Mouse (Mus musculus) adrenal gland (tissue): ENCODE data around the gene Baz2a.
"Not testable (repeated sequence)": the region's sequence is repeated elsewhere in the genome, so short reads cannot be mapped to it uniquely, and the experiment has no call there.

Experiments used
- intact Hi-C: fragments of 180-260 bp; cut with DNase I; formaldehyde crosslinking; loops from one replicate; pipeline ENCODE4 v1.15.1; 2025
- long read RNA-seq, 2 experiments: library from polyadenylated mRNA; unstranded; transcript quantifications; one replicate each; pipeline ENCODE4 v2.0.0; 2020; ENCODE audit warnings: borderline replicate concordance in 1 of 2; ENCODE audit not compliant: insufficient replicate concordance in 1 of 2

The Baz2a gene
- long read RNA-seq, experiment 1, partial matches to known transcripts: 0 of 3 reads
- long read RNA-seq, experiment 1, other reads (novel, unspliced or antisense): 3 of 3 reads
- long read RNA-seq, experiment 2, partial matches to known transcripts: 2 of 12 reads
- long read RNA-seq, experiment 2, other reads (novel, unspliced or antisense): 10 of 12 reads

DNA sequence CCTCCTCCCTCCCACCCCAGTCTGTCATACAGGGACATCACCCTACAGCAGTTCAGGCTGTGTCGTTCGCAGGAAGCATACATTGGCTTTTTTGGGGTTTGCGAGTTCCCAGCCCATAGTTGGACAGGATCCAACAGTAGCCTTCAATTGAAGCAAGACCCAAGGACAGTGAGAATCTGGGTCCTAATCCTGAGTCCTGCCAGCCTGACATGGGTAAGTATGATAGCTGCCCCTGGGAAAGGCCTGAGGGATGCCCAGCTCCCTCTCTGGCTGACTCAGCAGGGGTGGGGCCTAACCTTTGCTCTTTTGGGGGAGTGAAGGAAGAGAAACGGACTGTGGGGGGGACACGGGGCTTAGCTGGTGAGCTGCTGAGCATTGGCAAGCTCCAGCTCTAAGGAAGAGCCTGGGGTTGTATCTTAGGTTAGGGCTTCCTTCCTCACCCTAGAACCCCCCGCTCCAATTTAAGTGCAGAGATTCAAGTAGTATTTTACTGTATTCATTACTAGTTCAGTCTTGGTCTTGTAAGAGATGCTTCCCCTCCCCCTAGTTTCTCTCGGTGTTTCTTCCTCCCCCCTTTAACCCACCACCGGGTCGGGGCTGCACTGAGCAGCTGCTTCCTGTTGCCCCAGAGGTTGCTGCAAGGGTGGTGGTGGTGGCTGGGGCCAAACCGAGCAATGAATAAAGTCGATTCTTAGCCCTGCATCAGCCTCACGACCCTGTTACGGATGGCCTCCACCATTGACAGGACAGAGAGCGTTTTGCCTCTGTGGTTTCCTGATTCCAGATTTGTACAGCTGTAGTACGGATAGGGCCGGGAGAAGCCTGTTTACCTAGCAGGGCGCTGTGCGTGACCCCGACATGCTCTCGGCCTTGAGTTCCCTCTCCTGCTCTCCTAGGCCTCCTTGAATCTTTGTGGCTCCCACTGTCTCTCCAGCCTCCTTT, at the start of gene Baz2a:
Gene Baz2a (plus strand): TSS at position 14 of the 942 bp plus-strand sequence.
- intact Hi-C loops: no loop called here

DNA sequence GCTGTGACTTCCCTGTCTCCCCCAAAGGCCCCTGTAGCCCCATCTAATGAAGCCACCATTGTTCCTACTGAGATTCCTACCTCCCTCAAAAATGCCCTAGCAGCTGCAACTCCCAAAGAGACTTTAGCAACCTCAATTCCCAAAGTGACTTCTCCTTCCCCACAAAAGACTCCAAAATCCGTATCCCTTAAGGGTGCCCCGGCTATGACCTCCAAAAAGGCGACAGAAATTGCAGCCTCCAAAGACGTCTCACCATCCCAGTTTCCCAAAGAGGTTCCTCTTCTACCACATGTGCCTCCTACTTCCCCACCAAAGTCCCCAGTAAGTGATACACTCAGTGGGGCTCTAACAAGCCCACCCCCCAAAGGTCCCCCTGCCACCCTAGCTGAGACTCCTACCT, 49.7 kb upstream of the Baz2a start:
- intact Hi-C loops: no loop called here

DNA sequence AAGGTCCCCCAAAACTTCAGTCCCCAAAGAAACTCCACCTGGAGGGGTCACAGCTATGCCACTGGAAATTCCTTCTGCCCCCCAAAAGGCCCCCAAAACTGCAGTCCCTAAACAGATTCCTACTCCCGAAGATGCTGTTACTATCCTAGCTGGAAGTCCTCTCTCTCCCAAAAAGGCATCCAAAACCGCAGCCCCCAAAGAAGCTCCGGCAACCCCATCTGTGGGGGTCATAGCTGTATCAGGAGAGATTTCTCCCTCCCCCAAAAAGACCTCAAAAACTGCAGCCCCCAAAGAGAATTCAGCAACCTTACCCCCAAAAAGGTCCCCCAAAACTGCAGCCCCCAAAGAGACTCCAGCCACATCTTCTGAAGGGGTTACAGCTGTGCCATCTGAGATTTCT, 48.9 kb upstream of the Baz2a start:
- intact Hi-C loops: no loop called here

DNA sequence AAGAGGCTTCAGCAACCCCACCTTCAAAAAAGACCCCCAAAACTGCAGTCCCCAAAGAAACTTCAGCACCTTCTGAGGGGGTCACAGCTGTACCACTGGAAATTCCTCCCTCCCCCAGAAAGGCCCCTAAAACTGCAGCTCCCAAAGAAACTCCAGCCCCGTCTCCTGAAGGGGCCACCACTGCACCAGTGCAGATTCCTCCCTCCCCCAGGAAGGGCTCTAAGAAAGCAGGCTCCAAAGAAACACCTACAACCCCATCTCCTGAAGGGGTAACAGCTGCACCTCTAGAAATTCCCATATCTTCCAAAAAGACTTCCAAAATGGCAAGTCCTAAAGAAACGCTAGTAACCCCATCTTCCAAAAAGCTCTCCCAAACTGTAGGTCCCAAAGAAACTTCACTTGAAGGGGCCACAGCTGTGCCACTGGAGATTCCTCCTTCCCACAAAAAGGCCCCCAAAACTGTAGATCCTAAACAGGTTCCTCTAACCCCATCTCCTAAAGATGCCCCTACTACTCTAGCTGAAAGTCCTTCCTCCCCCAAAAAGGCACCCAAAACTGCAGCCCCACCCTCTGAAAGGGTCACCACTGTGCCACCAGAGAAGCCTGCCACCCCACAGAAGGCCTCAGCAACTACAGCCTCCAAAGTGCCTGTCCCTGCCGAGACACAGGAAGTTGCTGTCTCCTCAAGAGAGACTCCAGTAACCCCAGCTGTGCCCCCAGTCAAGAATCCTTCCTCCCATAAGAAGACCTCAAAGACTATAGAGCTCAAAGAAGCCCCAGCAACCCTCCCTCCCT, 48.1 kb upstream of the Baz2a start:
- intact Hi-C loops: no loop called here

DNA sequence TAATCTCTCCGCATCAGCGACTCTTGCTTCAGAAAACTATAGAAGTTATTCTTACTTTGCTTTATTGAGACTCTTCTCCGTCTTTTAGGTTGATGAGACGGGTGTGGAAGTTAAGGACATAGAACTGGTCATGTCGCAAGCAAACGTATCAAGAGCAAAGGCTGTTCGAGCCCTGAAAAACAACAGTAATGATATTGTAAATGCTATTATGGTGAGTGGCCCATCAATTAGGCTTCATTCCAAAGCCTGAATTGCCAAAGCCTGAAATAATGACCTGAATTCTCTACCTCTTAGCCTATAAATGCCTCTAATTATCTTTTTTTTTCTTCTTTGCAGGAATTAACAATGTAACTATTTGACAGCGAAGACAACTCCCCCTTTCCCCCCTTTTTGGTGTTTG, 43.2 kb upstream of the Baz2a start:
- intact Hi-C loops: no loop called here

GRCm38 (mm10) chr10:128049741-128050140, 41.6 kb upstream of the Baz2a start:
- intact Hi-C loops: no loop called here

DNA sequence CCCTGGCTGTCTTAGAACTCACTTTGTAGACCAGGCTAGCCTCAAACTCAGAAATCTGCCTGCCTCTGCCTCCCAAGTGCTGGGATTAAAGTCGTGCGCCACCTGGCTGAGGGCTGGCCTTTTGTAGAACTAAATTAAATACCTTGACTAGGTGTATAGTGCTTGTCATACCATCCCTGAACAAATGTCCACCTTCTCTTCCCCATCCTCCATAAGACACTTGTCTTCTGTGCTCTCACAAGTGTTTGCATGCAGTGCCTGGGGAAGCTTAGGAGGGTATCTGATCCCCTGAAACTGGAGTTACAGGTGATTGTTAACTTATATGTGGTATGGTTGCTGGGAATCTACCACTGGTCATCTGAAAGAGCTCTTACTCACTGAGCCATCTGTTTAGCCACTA, 41.0 kb upstream of the Baz2a start:
- intact Hi-C loops: no loop called here

- intact Hi-C loops: no loop called here
Measured at GRCm38 (mm10) chr10:128051589-128051988, 39.8 kb upstream of the Baz2a start.

DNA sequence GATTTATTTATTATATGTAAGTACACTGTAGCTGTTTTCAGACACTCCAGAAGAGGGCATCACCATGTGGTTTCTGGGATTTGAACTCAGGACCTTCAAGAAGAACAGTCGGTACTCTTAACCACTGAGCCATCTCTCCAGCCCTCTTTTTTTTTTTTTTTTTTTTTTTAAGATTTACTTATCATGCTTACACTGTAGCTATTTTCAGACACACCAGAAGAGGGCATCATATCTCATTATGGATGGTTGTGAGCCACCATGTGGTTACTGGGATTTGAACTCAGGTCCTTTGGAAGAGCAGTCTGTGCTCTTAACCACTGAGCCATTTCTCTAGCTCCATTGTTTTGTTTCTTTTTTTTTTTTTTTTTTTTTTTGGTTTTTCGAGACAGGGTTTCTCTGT, 39.2 kb upstream of the Baz2a start:
- intact Hi-C loops: not testable (repeated sequence)

GRCm38 (mm10) chr10:128053001-128053400, 38.4 kb upstream of the Baz2a start:
- intact Hi-C loops: no loop called here

- intact Hi-C loops: no loop called here
Measured at GRCm38 (mm10) chr10:128058184-128058583, 33.2 kb upstream of the Baz2a start.

DNA sequence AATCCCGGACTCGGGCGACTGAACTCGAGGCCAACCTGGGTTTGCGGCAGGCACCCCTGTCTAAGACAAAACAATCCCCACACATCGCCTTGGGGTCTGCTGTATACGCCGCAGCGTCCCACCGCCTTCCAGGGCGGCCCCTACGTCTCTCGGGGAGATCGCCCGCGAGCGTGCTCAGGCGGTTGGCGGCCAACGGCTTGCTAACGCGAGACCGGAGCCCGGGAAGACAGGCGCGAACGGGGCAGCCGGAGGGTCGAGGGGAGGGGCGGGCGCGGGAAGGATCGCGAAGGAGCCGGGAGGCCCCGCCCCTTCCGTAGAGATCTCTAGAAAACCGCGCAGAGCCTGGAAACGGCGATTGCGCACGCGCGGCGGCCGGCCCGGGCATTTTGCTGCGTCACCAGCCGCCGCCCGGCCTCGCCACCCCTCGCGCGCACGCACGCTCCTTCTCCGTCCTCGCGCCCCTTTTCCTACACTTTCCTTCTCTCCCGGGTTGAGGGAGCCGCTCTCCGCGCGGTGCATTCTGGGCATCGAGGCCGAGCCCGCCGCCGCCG, 32.7 kb upstream of the Baz2a start, which contains the start of gene Ptges3:
Gene Ptges3 (plus strand): TSS at position 354 of the 551 bp plus-strand sequence.
- intact Hi-C loops: no loop called here

DNA sequence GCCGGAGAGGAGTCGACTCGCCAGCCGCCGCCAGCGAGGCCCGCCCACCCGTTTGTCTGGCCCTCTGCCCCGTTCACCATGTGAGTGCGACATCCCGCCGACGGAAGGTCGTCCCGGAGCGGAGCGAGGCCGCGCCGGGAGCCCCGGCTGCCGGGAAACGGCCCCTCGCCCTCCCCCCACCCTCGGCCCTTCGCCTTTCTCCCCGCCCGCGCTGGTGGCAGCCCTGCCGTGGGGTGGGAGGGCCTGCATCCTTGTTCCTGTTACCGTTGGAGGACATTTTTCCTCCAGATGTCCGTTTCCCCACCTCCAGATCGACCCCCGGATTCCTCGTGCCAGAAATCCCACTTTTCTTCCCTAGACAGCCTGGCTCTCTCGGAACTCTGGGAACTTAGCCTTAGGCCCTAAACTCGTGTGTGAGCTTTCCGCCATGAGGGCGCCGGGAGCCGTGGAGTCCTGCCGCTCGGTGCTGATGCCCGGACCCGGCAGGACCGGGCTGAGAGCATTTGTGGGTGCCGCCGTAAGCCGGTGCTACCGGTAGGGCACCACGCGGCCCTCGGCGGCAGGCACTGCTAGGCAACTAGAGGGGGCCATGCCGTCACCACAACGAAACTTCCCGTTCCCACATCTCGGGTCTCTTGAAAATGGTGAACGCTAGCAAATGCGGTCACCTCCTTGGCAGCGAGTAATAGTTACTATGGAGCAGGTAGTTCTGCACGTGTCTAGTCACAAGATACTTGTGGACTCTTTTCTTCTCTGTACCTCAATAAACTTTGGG, 32.0 kb upstream of the Baz2a start:
- intact Hi-C loops: no loop called here

DNA sequence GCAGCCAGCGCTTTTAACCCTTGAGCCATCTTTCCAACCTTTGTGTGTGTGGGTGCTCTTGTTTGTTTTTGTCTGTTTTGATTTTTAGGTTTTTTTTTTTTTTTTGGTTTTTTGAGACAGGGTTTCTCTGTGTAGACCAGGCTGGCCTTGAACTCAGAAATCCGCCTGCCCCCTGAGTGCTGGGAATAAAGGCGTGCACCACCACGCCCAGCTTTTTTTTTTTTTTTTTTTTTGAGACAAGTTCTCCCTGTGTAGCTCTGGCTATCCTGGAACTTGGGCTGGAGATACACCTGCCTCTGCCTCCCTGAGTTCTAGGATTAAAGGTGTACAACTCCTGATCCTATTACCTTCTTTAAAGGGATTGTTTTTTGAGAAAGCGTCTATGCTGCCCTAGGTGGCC, 30.3 kb upstream of the Baz2a start:
- intact Hi-C loops: no loop called here

DNA sequence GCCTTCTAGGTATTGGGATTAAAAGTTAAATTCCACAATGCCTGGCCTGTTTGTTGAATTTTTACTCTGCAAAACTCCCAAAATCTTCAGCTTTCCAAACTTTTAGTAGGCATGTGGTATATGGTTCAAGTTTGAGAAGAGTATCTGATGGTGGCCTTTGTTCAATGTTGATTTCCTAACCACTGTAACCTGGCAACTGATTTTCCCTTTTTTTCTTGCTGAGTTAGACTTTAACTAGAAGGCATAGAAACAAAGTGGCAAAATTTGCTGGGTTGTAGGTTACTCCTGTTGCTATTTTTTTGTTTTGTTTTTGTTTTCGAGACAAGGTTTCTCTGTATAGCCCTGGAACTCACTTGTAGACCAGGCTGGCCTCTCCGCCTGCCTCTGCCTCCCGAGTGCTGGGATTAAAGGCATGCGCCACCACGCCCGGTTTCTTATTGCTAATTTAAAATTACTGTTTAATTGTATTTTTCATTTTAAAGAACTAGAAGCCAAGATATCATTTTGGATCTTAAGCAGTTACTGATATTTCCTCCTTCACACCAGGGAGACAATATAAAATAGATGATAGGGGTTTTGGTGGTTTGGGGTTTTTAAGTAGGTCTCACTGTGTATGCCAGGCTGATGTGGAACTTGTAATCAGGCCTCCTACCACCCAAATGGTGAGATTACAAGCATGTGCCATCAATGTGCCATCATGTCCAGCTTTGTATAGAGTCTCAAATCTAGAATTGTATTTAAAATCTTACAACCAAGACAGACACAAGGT, 29.0 kb upstream of the Baz2a start:
- intact Hi-C loops: no loop called here

DNA sequence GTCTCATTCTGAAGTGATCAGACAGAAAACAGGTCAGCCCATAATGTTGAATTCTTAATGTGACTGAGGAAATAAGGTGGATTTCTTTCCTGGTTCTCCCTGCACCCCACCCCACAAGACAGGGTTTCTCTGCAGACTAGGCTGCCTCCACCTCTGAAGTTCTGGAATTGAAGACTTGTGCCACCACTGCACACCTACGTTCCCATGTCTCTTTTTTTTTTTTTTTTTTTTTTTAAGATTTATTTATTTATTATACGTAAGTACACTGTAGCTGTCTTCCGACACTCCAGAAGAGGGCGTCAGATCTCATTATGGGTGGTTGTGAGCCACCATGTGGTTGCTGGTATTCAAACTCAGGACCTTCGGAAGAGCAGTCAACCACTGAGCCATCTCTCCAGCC, 25.3 kb upstream of the Baz2a start:
- intact Hi-C loops: no loop called here

DNA sequence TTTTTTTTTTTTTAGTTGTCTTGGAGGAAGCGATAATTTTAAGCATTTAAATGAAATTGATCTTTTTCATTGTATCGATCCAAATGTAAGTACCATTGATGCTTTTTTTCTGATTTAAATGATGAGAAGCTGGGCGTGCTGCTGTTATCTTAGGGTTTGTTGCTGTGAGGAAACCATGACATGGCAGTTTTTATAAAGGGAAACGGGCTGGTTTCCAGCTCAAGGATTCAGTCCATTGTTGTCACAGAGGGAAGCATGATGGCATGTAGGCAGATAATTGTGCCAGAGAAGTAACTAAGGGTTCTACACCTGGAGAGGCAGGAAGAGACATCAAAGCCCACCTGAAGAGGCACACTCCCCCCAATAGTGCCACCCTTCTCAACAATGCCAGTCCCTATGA, 22.2 kb upstream of the Baz2a start:
- intact Hi-C loops: no loop called here

- intact Hi-C loops: not testable (repeated sequence)
Measured at GRCm38 (mm10) chr10:128070432-128070831, 20.9 kb upstream of the Baz2a start.

DNA sequence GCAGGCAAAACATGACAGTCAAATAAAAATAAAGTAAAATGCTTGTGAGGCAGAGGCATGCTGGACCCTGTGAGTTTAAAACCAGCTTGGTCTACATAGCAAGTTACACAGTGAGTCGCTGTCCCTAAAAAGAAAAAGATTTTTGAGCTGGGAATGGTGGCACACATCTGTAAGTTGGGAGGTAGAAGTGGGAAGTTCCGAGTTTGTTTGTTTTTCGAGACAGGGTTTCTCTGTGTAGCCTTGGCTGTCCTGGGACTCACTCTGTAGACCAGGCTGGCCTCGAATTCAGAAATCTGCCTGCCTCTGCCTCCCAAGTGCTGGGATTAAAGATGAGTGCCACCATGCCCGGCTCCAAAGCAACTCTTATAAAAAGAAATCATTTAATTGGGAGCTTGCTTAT, 13.1 kb upstream of the Baz2a start:
- intact Hi-C loops: not testable (repeated sequence)

- intact Hi-C loops: no loop called here
Measured at GRCm38 (mm10) chr10:128080496-128080895, 10.9 kb upstream of the Baz2a start.
